Mouse (Mus musculus) liver, adult 2 months (tissue): ENCODE measurements around the gene Add1.

Experiments used
- CTCF ChIP-seq: fragments of 200-500 bp; IDR thresholded peaks from 2 replicates; pipeline ENCODE4 v1.5.1; 2011; ENCODE audit warnings: low read depth, low read length, control low read depth
- POLR2A ChIP-seq: fragments of 200-500 bp; IDR thresholded peaks from 2 replicates; pipeline ENCODE4 v1.6.1; 2011; ENCODE audit warnings: low read length, control low read depth; ENCODE audit not compliant: insufficient read depth; ENCODE audit errors: extremely low read depth

DNA sequence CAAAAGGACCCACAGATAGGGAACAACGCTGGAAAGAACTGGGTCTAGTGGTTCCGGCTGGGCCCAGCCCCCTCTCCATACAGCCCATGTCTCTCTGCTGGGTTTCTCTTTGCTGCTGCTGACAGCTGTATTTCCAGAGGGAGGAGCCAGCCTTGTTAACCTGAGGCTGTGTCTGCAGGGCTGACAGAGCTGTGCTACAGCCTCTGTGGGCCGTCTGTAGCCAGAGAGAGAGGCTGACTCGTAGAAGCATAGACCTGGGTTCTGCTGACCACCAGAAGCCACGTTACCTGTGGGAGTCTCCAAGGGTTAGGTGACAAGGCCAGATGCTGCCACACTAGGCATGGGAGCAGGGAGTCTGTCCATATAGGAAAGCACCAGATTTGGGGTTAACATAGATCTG, 40.4 kb upstream of the Add1 start:
- TF ChIP-seq CTCF (no peak), POLR2A (no peak)
